Mouse (Mus musculus) thymus, adult 2 months (tissue): ENCODE measurements around the gene Rtkn.

Source experiments
- CTCF ChIP-seq: fragments of 200-500 bp; IDR thresholded peaks from 2 replicates; pipeline ENCODE4 v1.5.1; 2012; ENCODE audit warnings: mild to moderate bottlenecking, control low read depth, low read length, moderate library complexity, borderline replicate concordance; ENCODE audit not compliant: control insufficient read depth, poor library complexity, insufficient read depth; ENCODE audit errors: extremely low read depth
- POLR2A ChIP-seq: fragments of 200-500 bp; IDR thresholded peaks from 2 replicates; pipeline ENCODE4 v1.6.1; 2012; ENCODE audit warnings: mild to moderate bottlenecking, low read length, control low read depth, moderate library complexity; ENCODE audit not compliant: control insufficient read depth, poor library complexity, insufficient read depth; ENCODE audit errors: extremely low read depth

GRCm38 (mm10) chr6:83118825-83119733 is 16.2 kb upstream of the Rtkn start:
- TF ChIP-seq CTCF: no peak
- TF ChIP-seq POLR2A: no peak
